Comparison of ENCODE assay signal across 7 mouse cellular contexts in the genomic region with DNA sequence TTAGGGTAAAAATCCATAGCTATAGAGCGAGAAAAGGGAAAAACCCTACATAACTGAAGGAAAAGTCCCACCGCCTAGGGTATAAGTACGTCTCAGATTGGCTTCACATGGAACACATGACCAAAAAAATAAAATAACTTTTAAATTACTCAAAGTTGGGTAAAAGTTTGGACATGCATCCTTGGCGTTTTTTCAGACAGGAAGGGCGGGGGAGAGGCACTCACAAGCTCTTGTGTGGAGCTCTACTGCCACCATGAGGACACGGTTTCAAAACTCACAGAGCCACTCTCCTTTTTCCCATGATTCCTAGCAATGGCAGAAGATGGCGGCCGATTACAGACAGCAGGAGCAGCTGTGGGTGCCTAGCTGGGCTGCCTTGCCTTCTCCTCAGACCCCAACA.
DNase-seq lines count a peak whose midpoint lies in the region; ATAC-seq lines count a peak whose summit lies in the region.
"Not testable (repeated sequence)": the region's sequence is repeated elsewhere in the genome, so short reads cannot be mapped to it uniquely, and the experiment has no call there.

No protein-coding gene starts in this region.

- H3K27me3 ChIP-seq in erythroblast, embryonic 14.5 days (ENCODE audit: control insufficient read depth); heart, embryonic 15.5 days; intestine, embryonic 14.5 days (replicated peaks; ENCODE audit: control insufficient read depth, insufficient read depth, low read length); limb, embryonic 12.5 days; lung, embryonic 16.5 days (ENCODE audit: control insufficient read depth, insufficient read depth, low read depth, low read length): not testable (repeated sequence)

- H3K9me3 ChIP-seq in erythroblast, embryonic 14.5 days (ENCODE audit: control insufficient read depth, low read length); heart, embryonic 15.5 days (replicated peaks); intestine, embryonic 14.5 days (ENCODE audit: control insufficient read depth, low read length); limb, embryonic 12.5 days; lung, embryonic 16.5 days (ENCODE audit: control insufficient read depth, low read length): not testable (repeated sequence)

- peaks cover 19% of the 10 kb centered on the region for H3K4me1 ChIP-seq in erythroblast, embryonic 14.5 days (ENCODE audit: control insufficient read depth)
- not testable (repeated sequence) for H3K4me1 ChIP-seq in heart, embryonic 15.5 days (replicated peaks); intestine, embryonic 14.5 days (replicated peaks; ENCODE audit: control insufficient read depth, insufficient read depth, low read length); limb, embryonic 12.5 days (replicated peaks); lung, embryonic 16.5 days (replicated peaks; ENCODE audit: control insufficient read depth, insufficient read depth, low read length)

- not testable (repeated sequence) for H3K36me3 ChIP-seq in erythroblast, embryonic 14.5 days (ENCODE audit: control insufficient read depth); heart, embryonic 15.5 days; lung, embryonic 16.5 days (ENCODE audit: control insufficient read depth, insufficient read depth, low read length)
- peaks cover 15% of the 10 kb centered on the region for H3K36me3 ChIP-seq in intestine, embryonic 14.5 days (ENCODE audit: control insufficient read depth, insufficient read depth, low read length)
- H3K36me3 ChIP-seq in limb, embryonic 12.5 days, result peaks cover 18% of the 10 kb centered on the region

- peak; percentile 70 for DNase-seq in ZHBTc4 (ENCODE audit: low read depth, low spot score)
- DNase-seq in intestine, embryonic 14.5 days (ENCODE audit: low spot score), result peak; percentile 81
- peak; percentile 95 for DNase-seq in ovary, postnatal 10 days (ENCODE audit: low spot score)

- peak overlapping the region; percentile 47 for H3K4me2 ChIP-seq in heart, embryonic 15.5 days
- H3K4me2 ChIP-seq in intestine, embryonic 14.5 days (ENCODE audit: low read length), result 0 out of 2 replicates have a peak overlapping the region, but pooled peaks have one; percentile 13
- 0 out of 2 replicates have a peak overlapping the region, but pooled peaks have one; percentile 24 for H3K4me2 ChIP-seq in limb, embryonic 12.5 days
- H3K4me2 ChIP-seq in lung, embryonic 16.5 days (ENCODE audit: low read depth, low read length), result 0 out of 2 replicates have a peak overlapping the region, but pooled peaks have one; percentile 21

- not testable (repeated sequence) for ATAC-seq in heart, embryonic 15.5 days (replicated peaks; ENCODE audit: insufficient number of reproducible peaks, insufficient read depth, low FRiP score, low read depth); intestine, embryonic 14.5 days (replicated peaks; ENCODE audit: low FRiP score, low TSS enrichment, low read depth); limb, embryonic 12.5 days (ENCODE audit: insufficient number of reproducible peaks, insufficient read depth, low FRiP score, low TSS enrichment, low read depth); lung, embryonic 16.5 days (ENCODE audit: low read depth)

- WGBS in heart, embryonic 15.5 days, result 70% methylated on average over 8 of the region's 8 CpGs
- WGBS in intestine, embryonic 14.5 days, result 69% methylated on average over 8 of the region's 8 CpGs
- 68% methylated on average over 8 of the region's 8 CpGs for WGBS in limb, embryonic 12.5 days
- 67% methylated on average over 8 of the region's 8 CpGs for WGBS in lung, embryonic 16.5 days

- peak overlapping the region; percentile 42 for H3K4me3 ChIP-seq in erythroblast, embryonic 14.5 days (replicated peaks)
- H3K4me3 ChIP-seq in heart, embryonic 15.5 days, result peak overlapping the region; percentile 29
- H3K4me3 ChIP-seq in intestine, embryonic 14.5 days (ENCODE audit: low read depth, low read length); limb, embryonic 12.5 days (replicated peaks): not testable (repeated sequence)
- peak overlapping the region; percentile 25; the same call in 1 of the 2 replicates for H3K4me3 ChIP-seq in lung, embryonic 16.5 days (ENCODE audit: low read length)

- not testable (repeated sequence) for H3K27ac ChIP-seq in heart, embryonic 15.5 days; intestine, embryonic 14.5 days (ENCODE audit: low read depth); limb, embryonic 12.5 days; lung, embryonic 16.5 days (ENCODE audit: low read length)

- H3K9ac ChIP-seq in heart, embryonic 15.5 days; intestine, embryonic 14.5 days (ENCODE audit: low read length); limb, embryonic 12.5 days (replicated peaks); lung, embryonic 16.5 days (ENCODE audit: low read length): not testable (repeated sequence)
